In the genomic region with DNA sequence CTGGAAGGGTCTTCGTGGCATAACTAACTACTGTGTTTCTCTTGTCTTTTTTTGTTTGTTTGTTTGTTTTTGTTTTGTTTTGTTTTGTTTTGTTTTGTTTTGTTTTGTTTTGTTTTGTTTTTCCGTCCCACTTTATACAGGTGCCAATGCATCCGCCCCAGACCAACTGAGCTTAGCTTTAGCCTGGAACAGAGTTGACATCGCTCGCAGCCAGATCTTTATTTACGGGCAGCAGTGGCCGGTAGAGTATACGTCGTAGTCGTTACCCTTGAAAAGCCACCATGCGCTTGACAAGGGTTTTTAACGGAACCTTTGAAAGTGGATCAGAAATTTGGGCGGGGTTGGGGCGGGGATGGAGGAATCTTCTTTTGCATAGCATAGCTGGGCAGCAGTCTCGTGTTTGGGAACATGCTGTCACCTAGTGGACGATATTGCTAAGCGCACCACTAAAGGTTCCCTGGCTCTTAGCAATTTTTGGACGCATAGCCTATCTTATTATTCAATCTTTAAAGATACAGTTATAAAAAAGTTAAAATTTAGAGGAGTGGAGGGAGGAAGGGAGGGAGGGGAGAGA, we compare ENCODE assay signal across 8 mouse cellular contexts.
DNase-seq lines count a peak whose midpoint lies in the region; ATAC-seq and TF ChIP-seq lines count a peak whose summit lies in the region.

No protein-coding gene starts in this region.

- H3K9ac ChIP-seq in embryonic facial prominence, embryonic 12.5 days = no peak overlapping the region
- no peak overlapping the region for H3K9ac ChIP-seq in heart, embryonic 14.5 days (ENCODE audit: low read length)
- no peak overlapping the region for H3K9ac ChIP-seq in kidney, postnatal 0 days (ENCODE audit: low read depth, low read length)
- no peak overlapping the region for H3K9ac ChIP-seq in liver, adult 2 months (ENCODE audit: low read depth, low read length)
- H3K9ac ChIP-seq in neural tube, embryonic 14.5 days (replicated peaks; ENCODE audit: low read depth, low read length) = no peak overlapping the region

- no peak overlapping the region for H3ac ChIP-seq in C2C12 (ENCODE audit: control insufficient read depth, insufficient read length, low read depth)

- DNase-seq in adrenal gland, postnatal 25 days = peak; percentile 21
- peak; percentile 89 for DNase-seq in kidney, postnatal 0 days (ENCODE audit: low spot score)
- peak; percentile 47 for DNase-seq in liver, adult 2 months (ENCODE audit: extremely low read depth, low read depth, low spot score)
- DNase-seq in spleen, postnatal 14 days (ENCODE audit: low spot score in 2 of 2) = no peak

- no peaks in the 10 kb centered on the region for H3K36me3 ChIP-seq in C2C12 (ENCODE audit: control insufficient read depth, insufficient read depth)
- H3K36me3 ChIP-seq in embryonic facial prominence, embryonic 12.5 days = no peaks in the 10 kb centered on the region
- H3K36me3 ChIP-seq in heart, embryonic 14.5 days (ENCODE audit: control insufficient read depth, insufficient read depth, low read length) = no peaks in the 10 kb centered on the region
- H3K36me3 ChIP-seq in kidney, postnatal 0 days (ENCODE audit: insufficient read depth, low read length) = no peaks in the 10 kb centered on the region
- no peaks in the 10 kb centered on the region for H3K36me3 ChIP-seq in liver, adult 2 months (ENCODE audit: control insufficient read depth, insufficient read depth, low read length)
- no peaks in the 10 kb centered on the region for H3K36me3 ChIP-seq in neural tube, embryonic 14.5 days (ENCODE audit: control insufficient read depth, insufficient read depth, low read length)

- WGBS in embryonic facial prominence, embryonic 12.5 days = 24% methylated on average over 18 of the region's 18 CpGs
- 21% methylated on average over 18 of the region's 18 CpGs for WGBS in heart, embryonic 14.5 days
- WGBS in kidney, postnatal 0 days = 17% methylated on average over 18 of the region's 18 CpGs
- 26% methylated on average over 18 of the region's 18 CpGs for WGBS in liver, adult 2 months
- 22% methylated on average over 18 of the region's 18 CpGs for WGBS in neural tube, embryonic 14.5 days

- no peak overlapping the region for H3K4me3 ChIP-seq in C2C12 (ENCODE audit: insufficient read depth, poor library complexity, severe bottlenecking)
- H3K4me3 ChIP-seq in embryonic facial prominence, embryonic 12.5 days = no peak overlapping the region
- peak overlapping the region; percentile 19 to 29; a peak in 2 of 4 replicates for H3K4me3 ChIP-seq in heart, embryonic 14.5 days (ENCODE audit: control insufficient read depth in 1 of 2, insufficient read depth in 1 of 2, low read depth in 1 of 2, low read length in 2 of 2)
- no peak overlapping the region for H3K4me3 ChIP-seq in kidney, postnatal 0 days (replicated peaks; ENCODE audit: low read depth, low read length)
- H3K4me3 ChIP-seq in liver, adult 2 months (ENCODE audit: insufficient read depth, low read depth, low read length) = no peak overlapping the region
- no peak overlapping the region for H3K4me3 ChIP-seq in neural tube, embryonic 14.5 days (ENCODE audit: low read depth, low read length)

- no peak overlapping the region for H3K27ac ChIP-seq in embryonic facial prominence, embryonic 12.5 days
- no peak overlapping the region for H3K27ac ChIP-seq in heart, embryonic 14.5 days (replicated peaks in 1 of 2; ENCODE audit: control insufficient read depth in 1 of 2, insufficient read depth in 1 of 2, low read depth in 2 of 2, low read length in 2 of 2)
- no peak overlapping the region for H3K27ac ChIP-seq in kidney, postnatal 0 days
- no peak overlapping the region for H3K27ac ChIP-seq in liver, adult 2 months (replicated peaks; ENCODE audit: insufficient read depth, low read depth, low read length)
- H3K27ac ChIP-seq in neural tube, embryonic 14.5 days (ENCODE audit: low read depth, low read length) = no peak overlapping the region

- H3K79me2 ChIP-seq in C2C12 (ENCODE audit: control insufficient read depth, insufficient read depth) = no peaks in the 10 kb centered on the region
- no peaks in the 10 kb centered on the region for H3K79me2 ChIP-seq in liver, adult 2 months (ENCODE audit: control insufficient read depth, insufficient read depth, low read length)

- no peaks in the 10 kb centered on the region for H3K79me3 ChIP-seq in C2C12 (ENCODE audit: low read depth)

- peak; percentile 48 for TF ChIP-seq CTCF in C2C12 (IDR thresholded peaks at IDR 0.05; ENCODE audit: control insufficient read depth, insufficient read depth, insufficient read length)
- peak; percentile 82 for TF ChIP-seq CTCF in kidney, postnatal 0 days (IDR thresholded peaks at IDR 0.05; ENCODE audit: low read depth)
- TF ChIP-seq CTCF in liver, adult 2 months (IDR thresholded peaks at IDR 0.05; ENCODE audit: low read depth, low read length) = peak; percentile 69

- peak overlapping the region; percentile 46 for H3K4me2 ChIP-seq in embryonic facial prominence, embryonic 12.5 days (replicated peaks)
- peak overlapping the region; percentile 56 for H3K4me2 ChIP-seq in heart, embryonic 14.5 days (ENCODE audit: low read length)
- peak overlapping the region; percentile 43 for H3K4me2 ChIP-seq in kidney, postnatal 0 days (ENCODE audit: low read length)
- H3K4me2 ChIP-seq in neural tube, embryonic 14.5 days (ENCODE audit: low read depth, low read length) = peak overlapping the region; percentile 47

- peaks cover 3% of the 10 kb centered on the region for H3K27me3 ChIP-seq in C2C12 (ENCODE audit: control insufficient read depth, insufficient read depth, insufficient read length)
- H3K27me3 ChIP-seq in embryonic facial prominence, embryonic 12.5 days = no peaks in the 10 kb centered on the region
- H3K27me3 ChIP-seq in heart, embryonic 14.5 days (ENCODE audit: control insufficient read depth, insufficient read depth, low read length) = 0 out of 2 replicates have a peak, but pooled peaks cover 5% of the 10 kb centered on the region
- H3K27me3 ChIP-seq in kidney, postnatal 0 days (ENCODE audit: insufficient read depth, low read length) = no peaks in the 10 kb centered on the region
- H3K27me3 ChIP-seq in liver, adult 2 months (ENCODE audit: control insufficient read depth, insufficient read depth, low read length) = 0 out of 2 replicates have a peak, but pooled peaks cover 3% of the 10 kb centered on the region
- H3K27me3 ChIP-seq in neural tube, embryonic 14.5 days (ENCODE audit: control insufficient read depth, insufficient read depth, low read length) = no peaks in the 10 kb centered on the region

- H3K9me3 ChIP-seq in embryonic facial prominence, embryonic 12.5 days = no peaks in the 10 kb centered on the region
- no peaks in the 10 kb centered on the region for H3K9me3 ChIP-seq in heart, embryonic 14.5 days (ENCODE audit: control insufficient read depth, low read length)
- H3K9me3 ChIP-seq in kidney, postnatal 0 days (replicated peaks; ENCODE audit: low read length) = no peaks in the 10 kb centered on the region
- no peaks in the 10 kb centered on the region for H3K9me3 ChIP-seq in neural tube, embryonic 14.5 days (ENCODE audit: control insufficient read depth, low read length)

- ATAC-seq in embryonic facial prominence, embryonic 12.5 days (ENCODE audit: insufficient number of reproducible peaks, insufficient read depth, low FRiP score, low TSS enrichment) = no peak
- no peak for ATAC-seq in heart, embryonic 14.5 days (ENCODE audit: insufficient number of reproducible peaks, insufficient read depth, low FRiP score, low read depth)
- peak; percentile 77 for ATAC-seq in kidney, postnatal 0 days (replicated peaks; ENCODE audit: low FRiP score, low read depth)
- ATAC-seq in neural tube, embryonic 14.5 days (ENCODE audit: low read depth) = peak; percentile 93

- TF ChIP-seq POLR2A in liver, adult 2 months (IDR thresholded peaks at IDR 0.05; ENCODE audit: extremely low read depth, insufficient read depth, low read length) = no peak

- H3K4me1 ChIP-seq in embryonic facial prominence, embryonic 12.5 days = no peaks in the 10 kb centered on the region
- H3K4me1 ChIP-seq in heart, embryonic 14.5 days (ENCODE audit: control insufficient read depth in 2 of 2, insufficient read depth in 2 of 2, low read length in 2 of 2) = no peaks in the 10 kb centered on the region
- H3K4me1 ChIP-seq in kidney, postnatal 0 days (replicated peaks; ENCODE audit: insufficient read depth, low read length) = no peaks in the 10 kb centered on the region
- no peaks in the 10 kb centered on the region for H3K4me1 ChIP-seq in liver, adult 2 months (ENCODE audit: control insufficient read depth, insufficient read depth, low read length)
- H3K4me1 ChIP-seq in neural tube, embryonic 14.5 days (ENCODE audit: control insufficient read depth, insufficient read depth, low read length) = no peaks in the 10 kb centered on the region

TF ChIP-seq in C2C12, 6 proteins besides CTCF, POLR2A, EP300 and RAD21:
- no peak for TF ChIP-seq MYOG (IDR thresholded peaks at IDR 0.05; ENCODE audit: control insufficient read depth, extremely low read depth, insufficient read length)
TF ChIP-seq in C2C12: peak in this region for 0.

Comparison
In these comparisons a context has a peak if more than half of its experiments do, and no peak if none do; other contexts are left out.
1. H3K4me3 ChIP-seq: peak in heart, embryonic 14.5 days (2 of 2); none in C2C12 (single experiment), embryonic facial prominence, embryonic 12.5 days (single experiment), kidney, postnatal 0 days (single experiment), liver, adult 2 months (single experiment) and neural tube, embryonic 14.5 days (single experiment).
2. DNase-seq: peak in adrenal gland, postnatal 25 days (single experiment), kidney, postnatal 0 days (single experiment) and liver, adult 2 months (single experiment); none in spleen, postnatal 14 days (0 of 2).
3. ATAC-seq: peak in kidney, postnatal 0 days (single experiment) and neural tube, embryonic 14.5 days (single experiment); none in embryonic facial prominence, embryonic 12.5 days (single experiment) and heart, embryonic 14.5 days (single experiment).
4. Peak in every context shown above with its lines, with median percentiles within 50 percentile points of each other: CTCF ChIP-seq and H3K4me2 ChIP-seq.